Mouse (Mus musculus) layer of hippocampus, adult 9-11 months (tissue): ENCODE measurements around the gene Slc46a1.

Experiments used
- DNase-seq: peaks from one replicate; pipeline ENCODE4 v3.0.0; 2022

The Slc46a1 gene

DNA sequence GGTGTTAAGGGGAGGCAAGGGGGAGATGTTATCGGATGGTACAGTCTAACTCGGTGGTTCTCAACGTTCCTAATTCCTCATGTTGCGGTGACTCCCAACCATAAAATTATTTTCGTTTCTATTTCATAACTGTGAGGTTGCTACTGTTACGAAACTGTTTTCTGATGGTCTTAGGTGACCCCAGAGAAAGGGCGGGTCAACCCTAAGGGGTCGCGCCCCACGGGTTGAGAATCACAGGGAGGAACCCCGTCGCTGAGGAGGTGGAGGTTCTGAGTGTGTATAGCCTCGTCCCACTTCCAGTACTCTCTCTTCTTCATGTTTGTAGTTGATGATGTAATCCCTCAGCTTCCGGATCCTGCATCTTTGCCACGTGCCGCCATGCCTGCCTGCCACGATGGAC lies 6.8 kb upstream of the Slc46a1 start:
- no peak for DNase-seq

DNA sequence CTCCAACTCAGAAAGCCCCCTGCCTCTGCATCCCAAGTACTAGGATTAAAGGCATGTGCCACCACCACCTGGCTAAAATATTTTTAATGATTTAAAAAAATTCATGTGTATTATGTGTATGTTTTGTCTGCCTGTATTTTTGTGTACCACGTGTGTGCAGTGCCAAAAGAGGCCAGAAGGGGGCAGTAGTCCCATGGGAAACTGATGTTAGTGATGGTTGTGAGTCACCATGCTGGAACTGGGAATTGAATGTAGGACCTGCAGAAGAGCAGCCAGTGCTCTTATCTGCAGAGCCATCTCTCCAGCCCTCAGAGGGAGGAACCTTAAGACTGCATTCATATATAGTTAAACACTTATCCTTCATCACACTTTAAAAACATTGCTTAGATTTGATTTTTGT lies 3.6 kb upstream of the Slc46a1 start:
- DNase-seq = no peak

DNA sequence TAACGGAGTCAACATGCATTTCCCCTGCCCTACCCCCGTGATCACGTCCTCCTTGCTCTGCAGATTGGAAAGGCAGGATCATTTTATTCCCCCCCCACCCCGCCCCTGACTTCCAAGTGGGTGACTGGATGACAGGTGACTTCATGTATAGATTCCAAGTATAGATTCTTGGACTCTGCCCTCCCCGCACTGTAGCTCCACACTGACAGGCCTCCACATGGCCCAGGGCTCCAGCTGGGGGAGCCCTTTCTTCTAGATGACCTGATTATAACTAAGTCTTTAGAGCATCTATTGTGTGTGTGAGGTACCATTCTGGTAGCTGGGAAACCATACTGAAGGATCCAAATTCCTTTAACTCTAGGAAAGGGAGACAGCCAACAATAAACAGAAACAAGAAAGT lies 2.8 kb upstream of the Slc46a1 start:
- no peak for DNase-seq

DNA sequence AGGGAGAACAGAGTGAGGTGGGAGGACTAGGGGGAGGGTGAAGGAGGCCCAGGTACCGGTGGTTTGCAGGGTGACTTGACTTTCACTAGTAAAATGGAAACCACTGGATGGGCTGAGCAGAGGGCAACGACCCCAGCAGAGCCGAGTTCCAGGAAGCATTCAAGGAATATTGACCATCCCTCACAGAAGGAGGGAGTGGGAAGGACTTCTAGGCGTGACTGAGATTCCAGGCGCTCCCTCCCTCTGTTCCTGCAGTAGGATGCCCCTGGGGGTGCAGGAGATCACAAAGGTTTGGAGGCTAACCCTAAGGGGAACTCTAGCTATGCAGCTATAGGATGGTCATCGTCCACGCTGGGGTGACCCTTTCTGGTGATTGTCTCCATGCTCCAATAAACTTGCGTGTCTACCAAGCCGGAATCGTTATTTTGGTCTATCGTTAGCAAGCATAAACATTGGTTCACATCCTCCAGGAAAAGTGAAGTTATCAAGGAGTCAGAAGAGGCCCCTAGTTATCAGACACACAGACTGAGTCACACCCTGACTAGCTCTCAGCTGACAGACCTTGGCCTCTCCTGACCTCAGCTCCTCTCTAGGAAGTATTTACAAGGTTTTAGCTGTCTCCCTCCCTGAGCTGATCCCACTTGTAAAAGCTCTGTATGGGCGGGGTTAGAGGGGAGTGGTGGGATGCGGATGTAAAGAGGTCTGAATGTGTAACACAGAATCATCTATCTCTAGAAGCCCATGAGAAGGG lies 2.0 kb upstream of the Slc46a1 start:
- no peak for DNase-seq

DNA sequence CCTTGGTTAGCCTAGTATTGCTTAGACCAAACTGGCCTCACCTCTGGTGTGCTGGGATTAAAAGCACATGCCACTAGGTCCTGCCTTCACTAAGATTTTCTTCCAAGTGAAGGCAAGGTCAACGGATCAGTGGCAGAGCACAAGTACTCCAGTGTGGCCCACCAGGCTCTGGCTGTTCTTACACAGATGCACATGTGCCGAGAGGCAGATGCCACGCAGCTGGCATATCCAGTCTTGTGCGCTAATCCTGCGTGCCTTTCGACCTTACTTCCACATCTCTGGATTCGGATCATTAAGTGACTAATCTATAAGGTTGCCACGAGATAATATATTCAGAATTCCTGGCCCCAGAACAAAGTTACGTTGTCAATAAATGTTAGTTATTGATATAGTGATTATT lies 381 bp upstream of the Slc46a1 start:
- no peak for DNase-seq

DNA sequence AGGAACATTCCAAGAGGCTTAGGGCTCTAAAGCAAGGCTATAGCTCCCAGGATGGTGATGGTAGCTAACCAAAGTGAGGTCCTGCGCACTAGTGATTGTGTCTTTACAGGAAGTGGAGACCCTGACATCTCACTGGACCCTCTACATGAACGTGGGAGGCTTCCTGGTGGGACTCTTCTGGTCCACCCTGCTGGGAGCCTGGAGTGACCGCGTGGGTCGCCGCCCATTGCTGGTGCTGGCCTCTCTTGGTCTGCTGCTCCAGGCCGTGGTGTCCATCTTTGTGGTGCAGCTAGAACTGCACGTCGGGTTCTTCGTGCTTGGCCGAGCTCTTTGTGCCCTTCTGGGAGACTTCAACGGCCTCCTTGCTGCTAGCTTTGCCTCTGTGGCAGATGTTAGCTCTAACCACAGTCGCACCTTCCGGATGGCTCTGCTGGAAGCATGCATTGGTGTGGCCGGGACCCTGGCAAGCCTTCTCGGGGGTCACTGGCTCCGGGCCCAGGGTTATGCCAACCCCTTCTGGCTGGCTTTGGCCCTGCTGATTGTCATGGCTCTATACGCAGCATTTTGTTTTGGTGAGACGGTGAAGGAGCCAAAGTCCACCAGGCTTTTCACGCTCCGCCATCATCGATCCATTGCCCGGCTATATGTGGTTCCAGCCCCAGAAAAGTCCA lies 880 bp downstream of the Slc46a1 start:
- DNase-seq = no peak

DNA sequence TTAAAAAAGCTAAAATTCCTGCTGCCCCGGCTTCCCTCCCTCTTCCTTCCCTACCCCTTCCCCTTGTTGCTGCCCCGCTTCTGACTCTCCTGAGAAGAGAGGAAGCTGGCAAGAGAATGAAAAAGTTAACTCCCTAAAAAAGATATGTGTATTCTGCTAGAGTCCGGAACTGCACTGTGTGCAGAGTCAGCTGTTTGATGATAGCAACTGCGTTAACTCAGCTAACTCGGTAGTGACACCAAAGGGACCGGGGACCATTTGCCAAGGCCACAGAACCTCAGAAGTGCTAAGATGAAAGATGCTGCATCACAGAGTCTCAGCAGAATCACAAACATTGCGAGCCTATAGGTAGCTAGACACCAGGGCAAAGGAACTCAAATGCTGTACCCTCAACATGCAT lies 2.0 kb downstream of the Slc46a1 start:
- DNase-seq = no peak

DNA sequence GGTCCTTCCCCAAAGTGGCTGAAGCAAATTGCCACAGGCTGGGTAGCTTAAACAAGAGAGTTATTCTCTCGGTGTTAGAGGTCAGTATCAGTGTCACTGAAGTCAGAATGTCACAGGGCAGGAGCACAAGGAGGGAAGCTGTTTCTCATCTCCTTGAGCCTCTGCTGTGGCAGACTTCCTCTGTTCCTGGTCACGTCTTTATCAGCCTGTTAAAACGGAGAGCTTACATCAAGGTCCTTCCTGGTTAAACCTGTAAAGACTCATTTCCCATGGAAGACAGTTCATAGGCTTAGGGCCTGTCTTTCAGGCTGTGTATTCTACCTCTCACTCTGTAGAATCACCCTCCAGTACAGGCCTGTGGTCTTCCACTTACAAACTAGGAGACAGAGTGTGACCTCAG lies 2.4 kb downstream of the Slc46a1 start:
- no peak for DNase-seq

DNA sequence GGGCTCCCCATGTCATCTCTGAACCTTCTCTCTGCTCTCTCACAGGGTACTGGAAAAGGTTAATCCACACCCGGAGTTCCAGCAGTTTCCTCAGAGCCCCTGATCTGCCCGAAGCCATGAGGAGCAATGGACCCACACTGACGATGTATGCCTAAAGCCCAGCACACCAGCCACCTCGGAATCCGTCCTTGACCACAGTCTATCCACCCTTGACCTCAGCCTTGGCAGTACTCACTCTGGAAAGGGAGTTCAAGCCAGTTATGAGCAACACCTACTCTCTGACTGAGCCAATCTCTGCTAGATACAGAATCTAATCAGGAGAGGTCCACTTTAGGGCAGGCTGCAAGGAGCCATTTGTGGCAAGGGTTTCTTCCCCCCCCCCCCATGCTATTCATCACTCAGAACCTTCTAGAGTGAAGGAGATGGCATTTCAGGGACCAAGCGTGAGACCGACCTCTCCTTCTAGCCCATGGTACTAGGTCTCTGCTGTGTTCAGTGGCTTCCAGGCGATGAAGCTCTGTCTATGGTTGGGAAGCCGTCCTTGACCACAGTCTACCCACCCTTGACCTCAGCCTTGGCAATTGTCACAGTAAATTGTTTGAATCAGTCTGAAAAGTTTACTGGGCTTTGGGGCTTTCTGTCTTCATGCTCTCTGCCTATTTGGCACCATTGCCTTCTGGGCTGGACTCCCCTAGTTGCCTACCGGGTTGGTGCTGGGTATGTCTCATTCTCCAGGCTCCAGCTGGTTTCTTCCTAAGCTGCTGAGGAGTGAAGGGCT lies 6.0 kb downstream of the Slc46a1 start:
- DNase-seq = no peak

DNA sequence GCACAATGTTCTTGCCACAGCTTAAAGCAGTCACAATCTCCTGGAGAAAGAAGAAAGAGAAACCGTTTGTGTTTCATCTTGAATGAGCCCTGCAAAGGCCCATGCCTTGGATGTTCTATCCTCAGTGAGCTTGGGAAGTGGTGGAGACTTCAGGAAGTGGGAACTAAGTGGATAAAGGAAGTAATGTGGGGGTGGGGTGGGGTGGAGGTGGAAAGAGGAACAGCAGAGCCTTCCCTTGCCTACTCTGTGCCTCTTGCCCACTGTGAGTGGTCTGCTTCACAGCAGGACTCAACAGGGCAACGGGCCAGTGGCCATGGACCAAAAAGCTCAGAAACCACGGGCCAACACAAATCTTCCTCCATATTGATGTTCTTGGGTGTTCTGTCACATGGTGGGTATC lies 9.8 kb downstream of the Slc46a1 start:
- no peak for DNase-seq

DNA sequence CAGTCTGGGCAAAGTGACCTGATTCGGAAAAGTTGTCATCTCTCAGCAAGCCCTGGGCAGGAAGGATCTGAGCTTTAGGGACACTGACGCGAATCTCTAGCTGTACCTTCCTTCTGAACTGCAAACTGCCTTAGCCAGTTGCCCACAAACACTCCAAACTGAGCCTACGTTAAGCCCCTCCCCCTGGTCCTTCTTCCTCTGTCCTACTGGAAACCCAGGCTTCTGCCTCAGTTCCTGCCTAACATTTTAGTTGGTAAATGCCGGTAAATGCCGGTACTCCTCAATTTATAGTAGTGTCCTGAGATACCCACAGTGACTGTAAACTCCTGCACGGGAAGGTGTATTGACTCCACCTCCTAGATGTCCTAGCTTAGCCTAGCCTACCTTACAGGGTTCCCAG lies 18.1 kb downstream of the Slc46a1 start:
- DNase-seq = no peak

DNA sequence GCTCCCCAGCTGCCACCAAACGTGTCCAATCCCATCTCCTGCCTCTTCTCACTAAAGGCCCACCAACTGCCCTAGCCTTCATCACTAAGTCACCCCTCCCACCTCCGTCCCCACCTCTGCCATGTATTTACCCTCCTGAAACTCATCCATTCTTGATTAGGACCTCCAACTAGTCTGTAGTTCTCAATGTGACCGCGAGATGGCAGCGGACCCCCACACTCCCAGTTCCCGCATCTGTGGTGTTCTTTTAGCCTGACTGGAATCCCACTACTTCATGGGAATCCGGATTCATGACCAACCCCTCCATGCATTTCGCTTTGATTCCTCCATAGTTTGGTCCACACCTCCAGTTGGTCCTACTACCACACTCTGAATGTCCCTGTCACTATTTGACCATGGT lies 22.7 kb downstream of the Slc46a1 start:
- peak; percentile 34 for DNase-seq

DNA sequence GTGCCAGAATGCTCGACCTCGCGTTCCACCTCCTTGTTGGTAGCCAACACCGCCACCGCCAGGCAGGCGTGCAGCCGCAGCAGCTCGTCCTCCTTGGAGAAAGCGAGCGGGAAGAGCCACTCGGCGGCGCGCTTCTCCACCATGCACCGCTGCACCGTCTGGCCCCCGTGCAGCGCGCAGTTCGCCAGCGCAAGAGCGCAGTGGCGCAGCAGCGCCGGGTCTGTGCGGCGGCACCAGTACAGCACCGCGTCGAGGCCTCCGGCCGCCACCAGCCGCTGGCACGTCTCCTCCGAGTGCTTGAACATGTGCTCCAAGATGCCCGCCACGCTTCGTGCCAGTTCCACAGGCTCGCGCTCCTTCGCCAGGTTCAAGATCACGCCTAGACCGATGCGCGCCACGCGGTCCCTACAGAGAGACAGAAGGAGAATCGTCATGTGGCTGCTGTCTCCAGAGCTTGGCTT lies 25.3 kb downstream of the Slc46a1 start:
- peak; percentile 35 for DNase-seq

DNA sequence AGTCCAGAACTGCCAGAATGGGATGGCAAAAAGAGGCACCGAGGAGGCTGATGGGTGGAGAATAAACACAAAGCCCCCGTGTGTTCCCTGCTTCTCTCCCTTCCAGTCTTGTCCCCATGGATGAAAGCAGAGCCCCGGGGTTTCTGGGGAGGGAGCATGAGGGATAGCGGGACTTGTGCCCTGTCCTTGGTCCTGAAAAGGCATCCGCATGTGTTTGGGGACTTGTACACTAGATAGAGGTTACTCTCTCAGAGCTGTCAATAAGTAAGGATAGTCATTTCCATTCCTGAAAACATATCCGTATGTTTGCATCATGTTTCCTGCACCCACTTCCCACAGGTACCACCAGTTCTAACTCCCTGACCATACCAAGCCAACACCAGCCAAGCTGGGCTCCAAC lies 30.4 kb downstream of the Slc46a1 start:
- DNase-seq = no peak

DNA sequence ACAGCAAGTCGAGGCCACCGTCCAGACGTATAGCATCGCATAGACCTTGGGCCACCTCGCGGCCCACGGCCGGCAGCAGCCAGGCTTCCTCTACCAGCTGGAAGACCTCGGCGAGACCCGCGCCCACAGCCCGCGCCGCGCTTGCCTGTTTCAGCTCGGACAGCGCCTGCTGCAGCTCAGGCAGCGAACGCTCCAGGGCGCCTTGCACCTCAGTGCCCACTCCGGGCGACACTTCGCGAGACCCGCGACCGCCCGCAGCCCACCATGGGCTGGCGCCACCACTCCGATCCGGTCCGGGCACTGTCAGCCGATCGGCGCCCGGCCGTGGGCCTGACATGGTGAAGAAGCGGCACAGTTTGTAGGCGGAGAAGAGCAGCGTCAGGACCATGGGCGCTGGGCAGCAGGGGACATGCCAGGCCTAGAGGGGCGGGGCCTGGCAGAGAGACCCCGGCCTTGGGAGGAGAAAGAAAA lies 31.6 kb downstream of the Slc46a1 start:
- no peak for DNase-seq

DNA sequence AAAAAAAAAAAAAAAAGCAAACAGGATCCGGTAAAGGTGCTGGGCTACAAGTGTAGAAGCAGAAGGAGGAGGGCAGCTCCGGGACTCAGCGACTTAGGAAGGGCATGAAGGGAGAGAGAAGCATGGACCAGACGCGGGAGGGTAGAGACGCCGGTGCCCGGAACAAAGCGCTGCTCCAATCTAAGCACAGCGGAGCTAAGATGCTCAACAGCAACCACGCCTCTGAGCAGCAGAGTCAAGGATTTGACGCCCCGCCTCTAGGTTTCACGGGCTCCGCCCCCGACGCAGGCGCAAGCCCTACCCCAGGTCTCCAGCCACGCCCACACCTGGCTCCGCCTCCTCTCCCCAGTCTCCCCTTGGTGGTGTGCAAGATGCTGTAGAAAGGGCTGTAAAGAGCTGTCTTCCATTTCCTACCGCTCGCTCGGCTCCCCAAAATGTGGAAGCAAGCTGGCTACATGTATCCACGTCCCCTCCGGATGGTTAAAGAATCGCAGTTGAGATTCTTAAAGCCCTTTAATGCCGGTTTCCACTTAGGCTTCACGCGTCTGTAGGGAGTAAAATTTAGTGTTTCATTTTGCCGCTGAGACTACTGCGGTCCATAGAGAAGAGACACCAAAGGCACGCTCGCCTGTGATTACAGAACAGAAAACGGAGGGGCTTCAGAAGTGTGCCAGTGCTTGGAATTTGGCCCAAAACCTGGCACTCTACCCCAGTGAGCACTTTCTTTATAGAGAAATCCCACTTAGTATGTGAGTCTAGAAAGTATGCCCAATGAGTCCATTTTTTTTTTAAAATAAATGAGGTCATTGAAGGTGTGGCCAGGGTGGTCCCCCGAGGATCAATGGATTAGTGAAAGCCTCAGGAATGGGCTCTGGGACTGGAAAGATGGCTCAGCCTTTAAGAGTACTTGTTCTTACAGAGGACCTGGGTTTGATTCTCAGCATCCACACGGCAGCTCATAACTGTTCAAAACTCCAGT lies 32.3 kb downstream of the Slc46a1 start, which contains the start of gene Sarm1:
Gene Sarm1, minus strand, starts transcription at position 211 of the 979 bp plus-strand sequence.
- DNase-seq = peak; percentile 95

DNA sequence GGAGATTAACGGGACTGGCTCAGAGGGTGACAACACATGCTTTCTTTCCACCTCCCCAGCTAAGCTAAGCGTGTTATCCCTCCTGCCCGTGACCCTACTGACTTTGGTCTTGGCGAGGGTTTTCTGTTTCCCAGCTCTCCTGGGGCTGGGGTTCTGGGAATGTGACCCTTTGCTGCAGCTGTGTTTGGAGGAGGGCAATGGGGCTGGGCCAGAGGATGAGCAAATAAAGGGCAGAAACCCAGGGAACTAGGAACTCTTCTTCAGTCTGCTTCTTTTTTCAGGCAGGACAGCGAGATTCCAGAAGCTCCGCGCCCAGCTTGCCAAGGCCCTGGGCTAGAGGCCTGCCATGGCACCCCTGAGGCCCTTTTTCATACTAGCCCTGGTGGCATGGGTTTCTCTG lies 33.5 kb downstream of the Slc46a1 start, which contains the start of gene Vtn:
Gene Vtn, plus strand, starts transcription at position 88 of the 400 bp plus-strand sequence.
- DNase-seq = no peak

DNA sequence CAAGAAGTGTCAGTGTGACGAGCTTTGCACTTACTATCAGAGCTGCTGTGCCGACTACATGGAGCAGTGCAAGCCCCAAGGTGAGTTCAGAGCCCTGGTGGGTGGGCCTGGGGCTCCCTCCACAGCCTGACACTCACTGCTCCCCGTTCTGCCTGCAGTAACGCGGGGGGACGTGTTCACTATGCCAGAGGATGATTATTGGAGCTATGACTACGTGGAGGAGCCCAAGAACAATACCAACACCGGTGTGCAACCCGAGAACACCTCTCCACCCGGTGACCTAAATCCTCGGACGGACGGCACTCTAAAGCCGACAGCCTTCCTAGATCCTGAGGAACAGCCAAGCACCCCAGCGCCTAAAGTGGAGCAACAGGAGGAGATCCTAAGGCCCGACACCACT lies 34.0 kb downstream of the Slc46a1 start:
- no peak for DNase-seq

DNA sequence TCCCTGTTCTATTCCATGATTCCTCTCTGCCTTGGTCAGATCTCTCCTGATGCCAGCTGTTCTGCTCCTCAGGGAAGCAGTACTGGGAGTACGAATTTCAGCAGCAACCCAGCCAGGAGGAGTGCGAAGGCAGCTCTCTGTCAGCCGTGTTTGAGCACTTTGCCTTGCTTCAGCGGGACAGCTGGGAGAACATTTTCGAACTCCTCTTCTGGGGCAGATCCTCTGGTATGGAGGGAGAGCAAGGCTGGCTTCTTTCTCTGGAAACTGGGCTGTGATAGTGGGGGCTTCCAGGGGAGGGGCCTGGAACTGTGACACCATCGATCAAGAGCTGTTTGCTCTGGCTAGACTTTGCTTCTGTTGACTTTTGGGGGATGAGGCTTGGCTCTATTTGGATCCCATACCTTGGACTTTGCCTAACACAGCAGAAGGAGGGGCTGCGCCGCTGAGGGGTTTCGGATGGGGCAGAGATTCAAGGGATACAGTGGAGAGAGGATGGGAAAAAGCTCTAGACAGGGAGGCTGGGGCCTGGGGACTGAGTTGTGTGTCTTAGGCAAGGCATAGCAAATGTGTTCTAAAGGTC lies 35.2 kb downstream of the Slc46a1 start:
- DNase-seq = no peak

DNA sequence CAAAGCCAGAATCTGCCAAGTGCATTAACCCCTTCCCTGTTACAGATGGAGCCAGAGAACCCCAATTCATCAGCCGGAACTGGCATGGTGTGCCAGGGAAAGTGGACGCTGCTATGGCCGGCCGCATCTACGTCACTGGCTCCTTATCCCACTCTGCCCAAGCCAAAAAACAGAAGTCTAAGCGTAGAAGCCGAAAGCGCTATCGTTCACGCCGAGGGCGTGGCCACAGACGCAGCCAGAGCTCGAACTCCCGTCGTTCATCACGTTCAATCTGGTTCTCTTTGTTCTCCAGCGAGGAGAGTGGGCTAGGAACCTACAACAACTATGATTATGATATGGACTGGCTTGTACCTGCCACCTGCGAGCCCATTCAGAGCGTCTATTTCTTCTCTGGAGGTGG lies 36.0 kb downstream of the Slc46a1 start:
- DNase-seq = no peak

DNA sequence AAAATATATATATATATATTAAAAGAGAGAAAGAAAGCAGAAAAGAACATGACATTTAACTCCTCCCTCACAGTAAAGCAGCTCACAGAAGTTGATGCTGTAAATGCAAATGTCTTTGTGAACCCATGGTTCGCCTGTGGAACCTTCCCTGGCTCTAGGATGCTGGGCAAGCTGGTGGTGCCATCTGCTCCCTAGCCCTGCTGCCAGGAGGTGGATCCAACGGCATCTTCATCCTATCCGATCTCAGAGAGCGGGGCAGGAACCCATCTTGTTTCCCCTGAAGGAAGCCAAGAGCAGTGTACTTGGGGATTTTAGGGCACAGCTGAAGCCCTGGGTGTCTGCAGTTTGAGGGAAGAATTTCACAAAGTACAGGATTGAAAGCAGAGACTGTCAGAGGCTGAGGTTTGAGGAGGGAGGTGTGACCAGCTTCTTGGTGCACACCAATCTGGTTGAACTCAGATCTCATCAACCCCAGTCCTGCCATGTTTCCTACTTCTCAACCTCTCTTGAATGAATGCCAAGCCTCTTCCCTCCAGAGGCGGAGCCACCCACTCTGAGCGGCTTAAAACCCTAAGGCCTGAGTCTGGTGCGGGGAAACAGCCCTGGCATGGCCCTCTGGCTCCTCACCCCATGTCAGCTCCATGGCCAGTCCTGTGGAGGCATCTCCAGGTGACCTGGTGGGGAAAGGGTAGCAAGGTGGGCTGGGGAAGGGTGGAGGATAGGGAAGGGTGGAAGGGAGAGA lies 37.6 kb downstream of the Slc46a1 start, which contains the start of gene Sebox:
Gene Sebox, plus strand, starts transcription at position 539 of the 742 bp plus-strand sequence.
- DNase-seq = peak; percentile 77
